Mouse (Mus musculus): ENCODE results near the gene Cbfa2t3. TPM values are rescaled to one million over a fixed set of nuclear protein-coding genes. Genes with fewer than 3 reads are reported as not detected.

Cbfa2t3 gene
- polyA plus RNA-seq, 1 experiment from 2014 or later, result 4.7 TPM

DNA sequence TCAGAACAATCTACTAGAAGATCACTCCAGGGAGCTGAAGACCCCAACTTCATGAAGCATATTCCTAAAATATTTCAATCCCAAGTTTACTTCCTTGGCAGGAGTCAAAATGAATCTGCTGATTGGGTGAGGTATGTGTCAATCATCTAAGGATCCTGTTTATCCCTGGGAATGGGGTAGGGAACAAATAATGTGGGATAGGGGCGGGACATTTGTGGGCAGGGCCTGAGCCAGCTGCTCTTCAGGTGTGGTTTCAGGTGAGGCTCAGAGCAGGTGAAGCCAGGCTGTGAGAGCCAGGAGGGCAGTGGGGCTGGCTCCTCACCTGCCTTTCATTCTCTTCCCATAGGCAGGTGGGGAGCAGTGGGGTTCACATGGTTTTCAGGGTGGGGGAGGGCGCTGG is 27.9 kb upstream of the Cbfa2t3 start:
- Histone ChIP-seq H3K4me2 (no peak overlapping the region), H3K9ac (no peak overlapping the region), H3K4me3 (ENCODE audit: low read depth, low read length) (no peak overlapping the region), H3K4me1 (ENCODE audit: insufficient read depth) (no peaks in the 10 kb centered on the region), H3K27ac (ENCODE audit: low read depth) (no peak overlapping the region), H3K9me3 (ENCODE audit: low read depth, low read length) (no peaks in the 10 kb centered on the region), H3K27me3 (ENCODE audit: insufficient read depth, low read length) (no peaks in the 10 kb centered on the region), H3K36me3 (ENCODE audit: insufficient read depth) (no peaks in the 10 kb centered on the region)
- no peak for TF ChIP-seq CTCF (IDR thresholded peaks at IDR 0.05; ENCODE audit: low read depth)
- WGBS, result 36% methylated on average over 2 of the region's 2 CpGs
- DNase-seq (no peak), ATAC-seq (ENCODE audit: insufficient read depth) (no peak)

DNA sequence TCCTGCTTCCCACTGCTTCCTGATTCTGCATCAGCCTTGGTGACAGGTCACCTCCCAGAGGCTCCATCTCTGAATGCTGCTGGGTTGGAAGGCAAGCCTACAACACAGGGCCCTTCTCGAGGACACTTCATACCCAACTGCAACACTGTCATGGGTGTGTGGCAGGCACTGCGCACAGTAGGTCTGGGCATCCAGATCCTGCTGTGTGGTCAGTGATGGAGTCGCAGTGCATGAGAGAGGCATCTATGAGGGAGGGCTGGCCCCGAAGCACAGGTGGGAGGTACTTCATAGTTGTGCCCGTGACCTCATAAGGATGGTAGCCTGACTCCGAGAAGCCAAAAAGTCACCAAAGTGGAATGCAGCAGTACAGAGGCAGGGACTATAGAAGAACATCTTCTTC is 26.3 kb upstream of the Cbfa2t3 start:
- no peak for DNase-seq
- H3K4me2 ChIP-seq, result no peak overlapping the region
- ATAC-seq (ENCODE audit: insufficient read depth), result no peak
- WGBS, result 90% methylated on average over 6 of the region's 6 CpGs
- H3K27ac ChIP-seq (ENCODE audit: low read depth), result no peak overlapping the region
- H3K27me3 ChIP-seq (ENCODE audit: insufficient read depth, low read length), result peaks cover 8% of the 10 kb centered on the region; the same call in 1 of the 2 replicates
- no peak for TF ChIP-seq CTCF (IDR thresholded peaks at IDR 0.05; ENCODE audit: low read depth)
- H3K9me3 ChIP-seq (ENCODE audit: low read depth, low read length), result no peaks in the 10 kb centered on the region
- H3K36me3 ChIP-seq (ENCODE audit: insufficient read depth), result no peaks in the 10 kb centered on the region
- H3K4me3 ChIP-seq (ENCODE audit: low read depth, low read length), result no peak overlapping the region
- H3K9ac ChIP-seq, result no peak overlapping the region
- no peaks in the 10 kb centered on the region for H3K4me1 ChIP-seq (ENCODE audit: insufficient read depth)

DNA sequence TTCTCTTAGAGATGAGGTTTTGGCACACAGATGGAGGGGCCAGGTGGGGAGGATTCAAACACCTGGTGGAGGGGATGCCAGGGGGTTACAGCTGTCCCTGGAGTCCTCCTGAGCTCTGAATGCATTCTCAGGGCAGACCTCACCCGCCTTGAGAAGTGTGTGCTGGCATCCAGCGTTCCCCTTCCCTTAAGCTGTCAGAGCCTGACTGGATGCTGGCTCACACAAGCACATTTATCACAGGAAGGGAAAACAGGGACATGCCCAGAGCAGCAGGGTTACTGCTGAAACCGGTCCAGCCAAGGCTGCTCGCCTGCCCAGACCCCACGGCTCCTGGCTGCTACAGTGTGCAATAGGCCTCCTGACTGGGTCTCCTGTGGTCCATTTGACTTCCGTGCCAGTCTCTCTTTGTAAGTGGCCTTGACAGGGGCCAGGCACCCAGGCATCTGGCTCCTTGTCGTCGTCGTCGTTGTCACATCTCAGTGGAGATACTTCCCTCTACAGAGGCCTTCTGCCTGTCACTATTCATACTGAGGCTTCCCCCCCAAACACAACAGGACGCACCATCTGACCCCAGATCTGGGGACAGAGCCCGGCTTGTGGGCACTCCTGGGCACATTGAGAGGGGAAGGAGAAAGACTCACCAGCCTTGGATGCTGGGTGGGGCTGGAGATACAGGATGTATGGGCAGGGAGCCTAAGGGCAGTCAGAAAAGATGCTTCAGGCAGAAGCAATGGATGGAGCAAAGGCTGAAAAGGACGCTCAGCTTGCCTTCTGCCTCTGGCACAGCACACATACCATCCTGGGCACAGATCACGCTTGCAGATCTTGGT is 22.1 kb upstream of the Cbfa2t3 start:
- Histone ChIP-seq H3K27me3 (ENCODE audit: insufficient read depth, low read length) (peaks cover 12% of the 10 kb centered on the region; the same call in 1 of the 2 replicates), H3K4me3 (ENCODE audit: low read depth, low read length) (0 out of 2 replicates have a peak overlapping the region, but pooled peaks have one; percentile 5), H3K36me3 (ENCODE audit: insufficient read depth) (no peaks in the 10 kb centered on the region), H3K27ac (ENCODE audit: low read depth) (no peak overlapping the region), H3K9ac (no peak overlapping the region), H3K4me2 (peak overlapping the region; percentile 48), H3K9me3 (ENCODE audit: low read depth, low read length) (no peaks in the 10 kb centered on the region), H3K4me1 (ENCODE audit: insufficient read depth) (no peaks in the 10 kb centered on the region)
- 47% methylated on average over 14 of the region's 14 CpGs for WGBS
- ATAC-seq (ENCODE audit: insufficient read depth), result 0 out of 2 replicates have a peak, but pooled peaks have one; percentile 21
- DNase-seq, result peak; percentile 26
- TF ChIP-seq CTCF (IDR thresholded peaks at IDR 0.05; ENCODE audit: low read depth), result no peak

DNA sequence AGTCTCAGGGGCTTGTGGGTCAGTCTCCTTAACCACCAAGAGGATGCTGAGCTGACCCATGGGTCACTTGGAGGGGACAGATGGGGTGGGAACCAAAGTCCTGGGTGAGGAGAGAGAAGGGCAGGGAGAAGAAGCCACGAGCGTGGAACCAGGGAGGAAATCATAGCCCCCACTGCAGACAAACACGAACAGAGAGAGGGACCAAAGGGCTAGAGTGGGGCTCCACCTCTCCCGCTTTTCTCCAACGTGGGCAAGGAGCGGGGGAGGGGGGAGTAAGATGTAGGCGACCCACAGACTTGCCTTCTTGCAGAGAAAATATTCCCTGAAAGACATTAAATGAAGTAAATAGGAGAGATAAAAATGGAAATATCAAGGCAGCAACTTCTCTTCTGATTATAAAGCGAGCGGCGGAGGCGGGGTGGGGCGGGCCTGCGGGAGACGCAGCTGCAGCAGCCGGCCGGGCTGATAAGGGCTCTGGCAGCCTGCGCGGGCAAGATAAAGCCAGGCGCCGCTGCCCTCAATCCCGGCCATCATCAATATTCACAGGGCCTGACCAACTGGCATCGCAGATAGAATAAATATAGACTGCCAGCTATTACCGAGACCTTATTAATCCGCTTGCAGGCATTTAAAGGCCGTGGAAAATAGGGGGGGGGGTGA is 21.3 kb upstream of the Cbfa2t3 start:
- no peaks in the 10 kb centered on the region for H3K9me3 ChIP-seq (ENCODE audit: low read depth, low read length)
- no peak overlapping the region for H3K9ac ChIP-seq
- H3K4me3 ChIP-seq (ENCODE audit: low read depth, low read length), result peak overlapping the region; percentile 5; the same call in 1 of the 2 replicates
- no peak overlapping the region for H3K27ac ChIP-seq (ENCODE audit: low read depth)
- DNase-seq (peak; percentile 60), ATAC-seq (ENCODE audit: insufficient read depth) (peak; percentile 60)
- H3K4me1 ChIP-seq (ENCODE audit: insufficient read depth), result no peaks in the 10 kb centered on the region
- peaks cover 12% of the 10 kb centered on the region; the same call in 1 of the 2 replicates for H3K27me3 ChIP-seq (ENCODE audit: insufficient read depth, low read length)
- no peaks in the 10 kb centered on the region for H3K36me3 ChIP-seq (ENCODE audit: insufficient read depth)
- 9% methylated on average over 25 of the region's 25 CpGs for WGBS
- TF ChIP-seq CTCF (IDR thresholded peaks at IDR 0.05; ENCODE audit: low read depth), result no peak
- H3K4me2 ChIP-seq, result peak overlapping the region; percentile 48

DNA sequence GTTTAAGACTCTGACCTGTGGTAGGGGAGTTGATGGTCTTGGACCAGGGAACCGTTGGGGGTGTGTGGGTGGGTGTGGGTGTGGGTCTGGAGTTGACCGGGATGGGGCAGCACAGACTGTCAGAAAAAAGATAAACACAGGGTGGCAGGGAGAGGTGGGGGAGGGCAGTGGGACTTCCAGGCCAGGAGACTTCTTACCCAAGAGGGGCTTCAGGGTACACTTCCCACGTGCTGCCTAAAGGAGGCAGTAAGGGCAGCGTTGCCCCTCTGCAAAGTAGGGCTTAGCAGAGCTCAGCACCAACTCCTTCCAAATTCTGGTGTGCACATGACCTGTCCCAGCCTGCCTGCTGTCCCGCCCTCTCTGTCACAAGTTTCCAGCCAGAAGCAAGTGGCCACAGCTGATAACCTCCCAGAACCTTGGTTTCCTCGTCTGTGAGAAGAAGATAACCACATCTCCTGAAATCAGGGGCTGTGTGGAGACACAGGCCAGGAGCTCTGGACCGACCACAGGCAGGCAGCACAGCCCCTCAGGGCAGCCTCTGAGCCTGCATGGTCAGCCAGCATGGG is 20.7 kb upstream of the Cbfa2t3 start:
- no peaks in the 10 kb centered on the region for H3K9me3 ChIP-seq (ENCODE audit: low read depth, low read length)
- peak; percentile 25; the same call in 1 of the 2 replicates for TF ChIP-seq CTCF (IDR thresholded peaks at IDR 0.05; ENCODE audit: low read depth)
- no peak overlapping the region for H3K4me3 ChIP-seq (ENCODE audit: low read depth, low read length)
- no peak overlapping the region for H3K27ac ChIP-seq (ENCODE audit: low read depth)
- no peaks in the 10 kb centered on the region for H3K4me1 ChIP-seq (ENCODE audit: insufficient read depth)
- peak overlapping the region; percentile 48; the same call in 1 of the 2 replicates for H3K4me2 ChIP-seq
- 10% methylated on average over 7 of the region's 7 CpGs for WGBS
- DNase-seq (peak; percentile 20), ATAC-seq (ENCODE audit: insufficient read depth) (peak; percentile 71)
- H3K27me3 ChIP-seq (ENCODE audit: insufficient read depth, low read length), result peaks cover 12% of the 10 kb centered on the region; the same call in 1 of the 2 replicates
- no peaks in the 10 kb centered on the region for H3K36me3 ChIP-seq (ENCODE audit: insufficient read depth)
- H3K9ac ChIP-seq, result no peak overlapping the region

DNA sequence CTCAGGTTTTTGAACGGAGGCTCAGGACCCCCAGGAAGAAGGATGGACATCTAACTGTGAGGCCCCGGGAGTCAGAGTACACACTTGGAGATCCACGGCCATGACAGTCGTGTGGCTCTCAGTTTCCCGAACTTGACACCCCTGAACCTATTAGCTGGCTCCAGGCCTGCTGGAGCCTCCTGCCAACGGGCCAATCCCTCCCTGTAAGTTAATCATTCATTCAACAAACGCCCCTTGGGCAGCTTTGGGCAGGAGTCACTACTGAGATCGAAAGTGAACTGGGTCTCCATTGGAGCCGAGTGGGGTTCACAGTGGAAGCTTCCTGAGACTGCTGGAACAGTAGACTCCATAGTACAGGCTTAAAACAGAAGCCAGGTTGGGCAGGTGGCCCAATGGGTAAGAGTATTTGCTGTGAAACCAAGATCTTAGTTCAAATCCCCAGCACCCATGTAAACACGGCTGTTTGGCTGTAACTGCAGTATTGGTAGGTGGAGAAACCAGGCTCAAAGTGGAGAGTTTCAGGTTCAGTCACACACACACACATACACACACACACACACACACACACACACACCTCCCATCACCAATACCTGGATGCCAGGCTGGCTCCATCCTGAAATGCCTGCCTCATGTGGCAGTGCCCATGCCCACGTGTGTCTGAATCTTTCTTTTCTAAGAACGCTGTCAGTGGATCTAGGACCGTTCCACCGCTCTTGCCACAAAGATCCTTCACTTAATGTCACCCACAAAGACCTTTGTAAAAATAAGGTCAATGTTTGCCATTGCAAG is 20.0 kb upstream of the Cbfa2t3 start:
- H3K4me1 ChIP-seq (ENCODE audit: insufficient read depth), result no peaks in the 10 kb centered on the region
- H3K9ac ChIP-seq, result no peak overlapping the region
- ATAC-seq (ENCODE audit: insufficient read depth) (no peak), DNase-seq (no peak)
- H3K9me3 ChIP-seq (ENCODE audit: low read depth, low read length), result no peaks in the 10 kb centered on the region
- no peaks in the 10 kb centered on the region for H3K36me3 ChIP-seq (ENCODE audit: insufficient read depth)
- peaks cover 12% of the 10 kb centered on the region; the same call in 1 of the 2 replicates for H3K27me3 ChIP-seq (ENCODE audit: insufficient read depth, low read length)
- no peak overlapping the region for H3K4me2 ChIP-seq
- no peak overlapping the region for H3K27ac ChIP-seq (ENCODE audit: low read depth)
- H3K4me3 ChIP-seq (ENCODE audit: low read depth, low read length), result no peak overlapping the region
- TF ChIP-seq CTCF (IDR thresholded peaks at IDR 0.05; ENCODE audit: low read depth), result no peak
- 74% methylated on average over 14 of the region's 14 CpGs for WGBS
